Mouse (Mus musculus): ENCODE measurements around the gene Aplp2.

- TF ChIP-seq CTCF (IDR thresholded peaks at IDR 0.05; ENCODE audit: extremely low read depth, insufficient read depth, low read length) (no peak), POLR2A (IDR thresholded peaks at IDR 0.05; ENCODE audit: extremely low read depth, insufficient read depth, low read length) (no peak)
Observed at GRCm38 (mm10) chr9:31189194-31189593, 22.4 kb downstream of the Aplp2 start.
